Mouse (Mus musculus) megakaryocyte, embryonic 14.5 days (primary cell): ENCODE results near the gene Gm47995.

Experiments used
- FLI1 ChIP-seq: IDR thresholded peaks from 2 replicates; pipeline ENCODE4 v1.6.1; 2012; ENCODE audit warnings: low read length, inconsistent platforms, mixed read lengths
- GATA1 ChIP-seq: IDR thresholded peaks from 3 replicates; pipeline ENCODE4 v1.6.1; 2012; ENCODE audit warnings: mixed read lengths, low read length, inconsistent platforms, borderline replicate concordance

DNA sequence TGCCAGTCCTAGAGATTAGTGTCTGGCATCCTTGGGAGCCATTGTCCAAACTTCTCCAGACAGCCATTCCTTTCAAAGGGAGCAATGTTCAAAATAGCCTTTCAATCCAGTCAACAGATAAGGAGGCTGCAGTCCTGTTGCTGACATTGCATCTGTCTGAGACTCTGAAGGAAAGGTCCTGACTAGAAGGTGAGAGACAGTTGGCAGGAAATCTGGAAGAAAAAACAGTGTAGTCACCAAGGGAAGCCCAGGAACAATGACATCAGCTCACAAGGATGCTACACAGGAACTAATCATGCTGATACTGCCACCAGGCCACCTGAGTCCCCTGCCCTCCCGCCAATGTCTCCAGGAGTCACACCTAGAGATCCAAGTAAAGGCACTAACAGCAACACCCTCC lies 25.1 kb downstream of the Gm47995 start:
- TF ChIP-seq GATA1 = no peak
- no peak for TF ChIP-seq FLI1
